Mouse (Mus musculus) macrophage (primary cell): ENCODE measurements around the gene Heatr5b. TPM values are rescaled to one million over a fixed set of nuclear protein-coding genes. Genes with fewer than 3 reads are reported as not detected.

ENCODE experiments used
- H3K27ac ChIP-seq: fragments of 350-480 bp; formaldehyde crosslinking; 2 replicates; pipeline ENCODE4 v1.9.0; 2021
- H3K36me3 ChIP-seq: fragments of 350-480 bp; formaldehyde crosslinking; 2 replicates; pipeline ENCODE4 v1.9.0; 2021; ENCODE audit errors: inconsistent target
- H3K4me3 ChIP-seq: fragments of 350-480 bp; formaldehyde crosslinking; 2 replicates; pipeline ENCODE4 v1.9.0; 2021; ENCODE audit errors: inconsistent target
- H3K79me2 ChIP-seq: fragments of 350-480 bp; formaldehyde crosslinking; 2 replicates; pipeline ENCODE4 v1.9.0; 2021; ENCODE audit errors: inconsistent target
- WGBS: methylation state at CpG from one replicate; pipeline ENCODE4 v1.1.7; 2026; ENCODE audit warnings: inconsistent platforms; ENCODE audit not compliant: missing documents; 5-methylcytosine and 5-hydroxymethylcytosine counted together
- polyA plus RNA-seq: library from polyadenylated mRNA; stranded (reverse); fragments of 250-400 nt; gene quantifications from 3 replicates; pipeline ENCODE4 v1.2.4, GENCODE M21; 2018; ENCODE audit warnings: inconsistent platforms

Heatr5b gene
- polyA plus RNA-seq, 1 experiment from 2014 or later: 25.0 TPM

DNA sequence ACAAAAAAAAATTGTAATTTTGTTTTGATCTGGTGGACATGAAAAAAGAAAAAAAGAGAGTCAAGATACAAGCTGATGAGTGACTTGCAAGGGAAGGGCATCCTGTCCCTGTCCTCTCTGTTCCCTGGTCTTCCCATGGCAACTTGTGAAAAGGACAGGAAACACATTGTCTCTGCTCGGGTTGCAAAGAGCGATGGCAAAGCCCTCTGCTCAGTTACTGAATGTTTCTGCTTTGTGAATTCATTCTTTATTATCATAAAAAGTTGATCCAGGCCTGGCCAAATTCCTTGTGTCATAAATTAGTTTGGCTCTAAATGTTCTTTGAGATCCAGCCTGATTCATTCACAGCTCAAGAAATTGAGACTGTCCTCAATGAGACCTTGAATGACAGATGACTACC lies 97.4 kb downstream of the Heatr5b start:
- Histone ChIP-seq H3K79me2 (peaks cover 33% of the 10 kb centered on the region), H3K4me3 (no peak overlapping the region), H3K27ac (no peak overlapping the region), H3K36me3 (no peaks in the 10 kb centered on the region)
- WGBS: 90% methylated on average over 2 of the region's 2 CpGs

DNA sequence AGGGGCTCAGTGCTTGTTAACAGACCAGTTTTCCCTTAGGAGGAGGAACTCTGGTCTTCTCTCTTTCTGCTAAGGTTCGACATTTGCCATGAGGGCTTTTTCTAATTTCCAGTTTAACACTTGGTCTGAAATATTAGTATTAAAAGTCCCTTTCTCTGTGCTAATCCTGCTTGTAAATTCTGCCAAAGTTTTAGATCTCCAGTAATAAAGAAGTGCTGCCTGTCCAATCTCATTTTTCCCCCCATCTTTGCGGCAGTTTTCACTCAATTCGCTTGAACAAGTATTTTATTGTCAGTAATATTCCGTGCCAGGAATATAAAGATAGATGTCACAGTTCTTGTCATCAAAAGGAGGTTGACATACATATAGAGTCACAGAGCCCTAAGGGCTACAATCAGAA lies 98.1 kb downstream of the Heatr5b start, which contains the start of gene Strn:
Gene Strn (minus strand): TSS at position 101 of the 400 bp plus-strand sequence.
- 44% methylated on average over 4 of the region's 4 CpGs for WGBS
- Histone ChIP-seq H3K36me3 (no peaks in the 10 kb centered on the region), H3K27ac (peak within 1 kb of the TSS; percentile 81), H3K79me2 (peaks cover 40% of the 10 kb centered on the region), H3K4me3 (peak within 1 kb of the TSS; percentile 70)

DNA sequence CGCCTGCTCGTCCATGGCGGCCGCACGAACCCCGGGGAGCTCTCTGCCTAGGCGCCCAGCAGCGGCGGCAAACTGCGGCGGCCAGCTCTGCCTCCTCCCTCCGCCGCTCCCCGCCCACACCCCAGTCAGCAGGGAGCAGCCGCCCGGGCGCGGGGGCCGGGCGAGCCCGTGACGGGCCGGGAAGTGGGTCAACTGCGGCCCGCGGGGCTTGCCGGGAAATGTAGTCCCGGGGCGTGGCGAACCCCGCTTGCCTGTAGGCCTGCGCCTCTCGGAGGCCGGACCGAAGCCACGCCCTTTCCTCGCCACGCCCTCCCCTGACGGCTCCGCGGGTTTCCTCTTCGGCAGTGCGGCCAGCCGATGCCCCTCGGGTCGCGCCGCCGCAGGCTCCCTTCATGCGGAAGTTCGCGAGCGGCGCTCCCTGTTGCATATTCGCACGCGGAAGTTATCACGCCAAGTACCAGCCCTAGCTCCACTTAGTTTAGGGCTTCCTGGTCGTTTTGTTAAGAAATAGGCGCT lies 98.6 kb downstream of the Heatr5b start:
- Histone ChIP-seq H3K27ac (peak overlapping the region; percentile 81), H3K36me3 (no peaks in the 10 kb centered on the region), H3K4me3 (peak overlapping the region; percentile 48), H3K79me2 (peaks cover 46% of the 10 kb centered on the region)
- under 1% methylated on average over 56 of the region's 60 CpGs for WGBS

DNA sequence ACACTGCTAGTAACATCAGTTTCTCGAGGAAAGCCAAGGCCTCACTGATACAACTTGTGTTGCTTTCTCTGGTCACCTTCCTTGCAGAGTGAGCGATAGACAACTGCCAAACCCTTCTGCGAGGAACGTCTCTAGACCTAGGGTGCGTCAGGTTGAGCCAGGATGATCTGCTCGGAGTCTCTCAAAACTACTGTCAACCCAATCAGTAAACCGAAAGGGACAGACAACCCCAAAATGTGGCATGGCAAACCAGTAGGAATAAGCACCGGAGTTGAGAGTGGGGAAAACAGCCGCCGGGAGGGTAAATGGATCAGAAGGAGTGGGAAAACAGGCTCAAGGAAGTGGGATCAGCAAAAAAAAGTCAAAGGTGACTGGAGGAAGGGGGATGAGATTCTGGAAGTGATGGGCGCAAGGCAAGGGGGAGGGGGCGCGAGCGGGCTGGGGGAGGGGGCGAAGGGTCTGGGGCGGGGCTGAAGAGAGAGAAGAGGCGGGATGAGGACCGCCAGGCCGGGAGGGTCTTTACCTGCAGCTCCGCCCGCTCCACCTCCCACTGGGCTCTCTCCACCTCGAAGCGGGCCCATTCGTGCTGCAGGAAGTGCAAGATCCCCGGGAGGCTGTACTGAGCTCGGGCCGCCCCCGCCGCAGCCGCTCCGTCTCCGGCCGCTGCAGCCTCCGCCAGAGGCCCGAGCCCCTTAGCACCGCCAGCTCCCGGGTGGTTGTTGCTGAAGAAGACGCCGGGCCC lies 99.3 kb downstream of the Heatr5b start:
- WGBS: 3% methylated on average over 31 of the region's 39 CpGs
- H3K79me2 ChIP-seq: peaks cover 52% of the 10 kb centered on the region
- no peaks in the 10 kb centered on the region for H3K36me3 ChIP-seq
- H3K4me3 ChIP-seq: peak overlapping the region; percentile 70
- H3K27ac ChIP-seq: no peak overlapping the region

DNA sequence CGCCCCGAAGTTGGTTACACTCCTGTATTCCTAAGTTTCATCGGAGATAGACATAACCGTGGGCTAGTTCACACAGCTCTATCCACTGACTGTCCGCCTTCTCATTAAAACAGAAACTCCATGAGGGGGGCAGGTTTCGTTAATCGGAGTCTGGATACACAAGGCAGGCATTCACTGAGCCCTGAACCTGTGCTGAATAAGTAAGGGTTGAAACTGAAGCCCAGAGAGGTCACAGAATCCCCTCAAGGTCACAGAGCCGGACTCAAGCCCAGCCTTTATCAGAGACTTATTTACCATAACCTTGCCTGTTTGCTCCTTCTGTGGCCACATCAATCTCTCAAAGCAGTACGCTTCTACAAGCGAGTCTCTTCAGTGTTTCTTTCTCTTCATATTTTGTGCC lies 100.4 kb downstream of the Heatr5b start:
- Histone ChIP-seq H3K36me3 (no peaks in the 10 kb centered on the region), H3K27ac (no peak overlapping the region), H3K79me2 (peaks cover 63% of the 10 kb centered on the region), H3K4me3 (no peak overlapping the region)
- 85% methylated on average over 10 of the region's 10 CpGs for WGBS

DNA sequence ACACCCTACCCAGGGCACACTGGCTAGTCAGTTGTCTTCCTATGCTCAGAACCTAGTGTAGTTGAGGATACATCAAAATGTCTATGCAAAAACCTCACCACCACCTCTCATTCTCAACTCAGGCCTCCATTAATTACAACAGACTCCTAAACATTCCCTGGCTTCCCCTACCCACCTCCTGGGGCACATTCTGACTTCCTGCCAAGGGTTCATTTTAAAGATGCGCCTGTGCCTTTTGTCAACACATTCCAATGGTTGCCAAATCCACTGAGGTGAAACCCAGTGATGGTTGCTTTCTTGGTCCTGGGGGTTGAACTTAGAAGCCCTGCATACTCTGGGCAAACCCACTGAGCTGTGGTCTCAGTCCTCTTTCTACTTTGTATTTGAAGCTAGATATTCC lies 103.1 kb downstream of the Heatr5b start:
- WGBS: 100% methylated on average over 1 of the region's 1 CpGs
- H3K36me3 ChIP-seq: no peaks in the 10 kb centered on the region
- no peak overlapping the region for H3K4me3 ChIP-seq
- H3K79me2 ChIP-seq: peaks cover 91% of the 10 kb centered on the region
- no peak overlapping the region for H3K27ac ChIP-seq

DNA sequence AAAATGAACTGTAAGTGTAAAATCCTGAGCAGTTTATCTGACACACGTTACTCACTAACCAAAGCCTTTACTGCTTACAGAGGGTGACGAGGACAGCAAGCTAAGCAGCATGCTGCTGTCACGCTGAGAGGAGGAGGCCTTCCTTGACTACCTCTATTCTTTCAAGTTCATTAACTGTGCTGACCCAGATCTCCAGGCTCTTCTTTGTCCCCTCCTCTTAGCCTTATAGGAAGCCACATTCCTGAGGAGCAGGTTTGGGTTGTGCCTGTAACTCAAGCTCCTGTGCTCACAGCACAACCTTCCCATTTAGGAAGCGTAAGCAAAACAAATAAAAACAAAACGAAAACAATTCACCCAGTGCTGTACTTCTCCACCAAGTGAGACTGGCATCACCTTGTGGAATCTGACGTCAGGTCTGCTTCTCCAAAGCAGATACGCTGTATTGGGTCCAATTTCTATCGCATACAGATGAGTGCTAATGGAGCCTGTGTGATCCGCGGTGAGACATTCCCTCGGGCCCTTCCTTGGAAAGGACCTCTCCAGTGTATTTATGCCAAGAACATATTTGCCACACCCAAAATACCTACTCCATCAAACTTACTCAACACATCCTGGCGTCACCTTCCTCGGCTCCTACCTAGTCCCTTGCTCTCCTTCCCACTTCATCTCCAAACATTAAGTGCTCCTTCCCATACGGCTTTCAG lies 108.3 kb downstream of the Heatr5b start:
- Histone ChIP-seq H3K79me2 (peaks cover 100% of the 10 kb centered on the region), H3K4me3 (no peak overlapping the region), H3K27ac (no peak overlapping the region), H3K36me3 (no peaks in the 10 kb centered on the region)
- 95% methylated on average over 12 of the region's 14 CpGs for WGBS

DNA sequence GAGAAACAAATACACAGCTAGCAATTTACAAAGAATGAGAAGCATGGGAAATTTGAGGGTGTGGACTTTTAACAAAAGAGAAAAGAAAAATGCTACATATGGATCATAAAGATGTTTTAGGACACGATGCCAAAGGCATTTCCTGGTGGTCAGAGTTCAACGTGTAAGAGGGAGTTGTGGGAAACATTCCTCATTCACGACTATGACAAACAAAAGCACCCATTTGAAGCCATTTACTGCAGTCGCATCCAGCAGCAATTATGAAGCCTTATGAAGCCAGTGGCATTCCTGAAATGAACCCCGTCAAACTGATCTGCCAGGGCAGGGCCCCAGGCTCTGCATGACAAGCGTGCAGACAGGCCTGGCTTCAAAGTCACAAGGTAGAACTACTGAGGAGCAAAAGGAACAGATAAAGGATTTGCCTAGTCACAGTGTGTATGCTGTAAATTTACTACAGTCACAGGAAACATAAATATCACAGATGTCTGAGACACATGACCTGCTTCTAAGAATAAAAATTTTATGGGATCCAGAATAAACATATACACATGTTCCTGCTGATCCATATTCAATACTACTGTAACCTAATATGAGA lies 110.6 kb downstream of the Heatr5b start:
- 64% methylated on average over 6 of the region's 6 CpGs for WGBS
- Histone ChIP-seq H3K36me3 (no peaks in the 10 kb centered on the region), H3K27ac (no peak overlapping the region), H3K79me2 (peaks cover 100% of the 10 kb centered on the region), H3K4me3 (no peak overlapping the region)

DNA sequence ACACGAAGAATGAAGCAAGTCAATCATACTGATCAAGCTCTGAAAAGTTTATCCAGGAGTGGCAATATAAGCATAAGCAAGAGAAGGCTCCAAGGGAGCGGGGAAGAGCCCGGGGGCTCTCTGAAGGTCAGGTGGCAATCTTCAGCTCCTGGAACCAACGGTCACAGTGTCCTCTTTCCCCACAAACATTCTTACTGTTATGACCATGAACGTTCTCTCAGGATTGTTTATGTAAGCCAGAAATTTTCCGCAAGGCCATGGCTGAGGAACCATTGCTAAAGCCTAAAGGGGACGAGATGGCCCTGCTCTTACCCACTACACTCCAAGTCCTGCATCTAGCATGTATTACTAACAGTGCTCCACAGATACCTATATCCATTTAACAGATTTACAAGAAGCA lies 113.5 kb downstream of the Heatr5b start:
- H3K4me3 ChIP-seq: no peak overlapping the region
- WGBS: 98% methylated on average over 7 of the region's 7 CpGs
- no peaks in the 10 kb centered on the region for H3K36me3 ChIP-seq
- H3K27ac ChIP-seq: no peak overlapping the region
- H3K79me2 ChIP-seq: peaks cover 98% of the 10 kb centered on the region

DNA sequence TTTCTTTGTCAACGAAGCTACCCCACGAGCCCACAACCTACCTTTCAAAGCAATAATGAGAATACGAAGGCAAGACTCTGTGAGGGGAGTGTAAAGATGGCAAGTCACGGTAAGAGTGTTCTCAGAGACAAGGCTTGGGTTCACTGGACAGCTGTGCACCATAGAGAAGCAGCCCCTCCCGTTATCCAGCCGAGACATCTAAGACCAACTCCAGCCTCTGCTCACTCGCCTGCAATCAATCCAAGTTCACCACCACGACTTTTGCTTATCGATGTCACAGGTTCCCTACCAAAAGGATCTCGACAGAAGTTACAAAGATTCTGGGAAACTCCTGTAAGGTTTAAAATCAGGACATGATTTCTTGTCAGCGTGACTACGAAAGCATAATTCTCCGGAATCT lies 116.1 kb downstream of the Heatr5b start:
- H3K27ac ChIP-seq: no peak overlapping the region

DNA sequence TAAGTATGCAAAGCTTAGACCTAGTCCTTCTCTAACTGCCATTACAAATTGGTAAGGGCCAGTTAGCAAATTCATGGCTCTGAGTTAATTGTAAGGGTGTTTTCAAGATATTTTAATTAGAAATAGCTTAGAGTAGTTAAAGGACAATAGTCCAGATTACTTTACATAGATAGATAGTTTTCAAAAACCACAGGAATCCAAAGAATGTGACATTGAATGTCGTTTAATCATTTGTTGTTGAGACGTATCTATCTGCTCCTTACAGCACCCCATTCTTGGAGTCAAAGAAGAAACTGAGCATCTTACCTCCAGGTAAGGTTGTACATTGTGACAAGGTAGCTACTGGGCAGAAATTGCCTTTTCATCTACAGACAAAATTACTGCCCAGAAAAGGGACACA lies 124.9 kb downstream of the Heatr5b start:
- WGBS: 84% methylated on average over 2 of the region's 2 CpGs
- no peak overlapping the region for H3K27ac ChIP-seq
- peaks cover 75% of the 10 kb centered on the region; the same call in 1 of the 2 replicates for H3K79me2 ChIP-seq
- no peak overlapping the region for H3K4me3 ChIP-seq
- no peaks in the 10 kb centered on the region for H3K36me3 ChIP-seq

More for the DNA sequence above, 116.1 kb downstream of the Heatr5b start:
- Histone ChIP-seq H3K4me3 (no peak overlapping the region), H3K36me3 (no peaks in the 10 kb centered on the region), H3K79me2 (peaks cover 97% of the 10 kb centered on the region)
- WGBS: 96% methylated on average over 13 of the region's 13 CpGs

DNA sequence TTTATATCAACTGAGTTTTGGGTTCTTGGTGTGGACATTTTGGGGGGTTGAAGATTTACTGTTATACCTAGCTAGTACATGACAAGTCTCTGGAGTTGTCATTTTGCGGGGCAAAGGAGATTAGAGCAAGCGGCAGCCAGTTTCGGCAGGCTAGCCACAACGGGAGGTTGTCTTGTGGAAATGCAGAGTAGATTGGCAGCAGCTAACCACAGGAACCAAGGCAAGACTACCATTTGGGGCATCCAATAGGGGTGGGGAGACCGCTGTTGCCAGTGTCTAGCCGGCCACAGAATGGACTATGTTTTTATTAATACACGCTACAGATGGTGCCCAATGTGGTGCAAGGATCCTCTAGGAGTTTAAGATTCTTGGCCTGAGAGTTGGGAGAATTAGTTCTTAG lies 126.7 kb downstream of the Heatr5b start:
- Histone ChIP-seq H3K27ac (no peak overlapping the region), H3K4me3 (no peak overlapping the region), H3K36me3 (no peaks in the 10 kb centered on the region), H3K79me2 (peaks cover 75% of the 10 kb centered on the region; the same call in 1 of the 2 replicates)
- WGBS: 51% methylated on average over 7 of the region's 7 CpGs

DNA sequence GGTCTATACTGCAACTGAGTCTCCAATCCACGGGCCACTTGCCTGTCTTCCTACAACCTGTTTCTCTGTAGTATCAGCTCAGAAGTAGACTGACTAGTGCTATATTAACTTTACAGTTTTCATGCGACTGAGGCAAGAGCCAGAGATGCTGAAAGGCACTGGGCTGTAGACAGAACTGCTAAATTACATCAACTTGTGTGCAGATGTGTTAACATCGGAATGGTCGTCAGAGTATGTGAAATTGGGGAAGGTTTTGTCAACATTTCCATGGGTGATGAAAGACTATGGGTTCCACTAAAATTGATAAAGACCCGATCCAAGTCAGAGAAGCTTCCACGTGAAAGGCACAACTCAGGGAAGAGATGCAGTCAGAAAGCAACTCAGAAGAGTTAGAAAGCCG lies 132.2 kb downstream of the Heatr5b start:
- Histone ChIP-seq H3K79me2 (peaks cover 67% of the 10 kb centered on the region; the same call in 1 of the 2 replicates), H3K4me3 (no peak overlapping the region), H3K36me3 (no peaks in the 10 kb centered on the region), H3K27ac (no peak overlapping the region)
- 87% methylated on average over 6 of the region's 7 CpGs for WGBS
